Mouse (Mus musculus): Measurements from ENCODE around the gene Cpne6.
A peak's percentile ranks its signal among the peaks of the same experiment; 100 is the strongest.

DNA sequence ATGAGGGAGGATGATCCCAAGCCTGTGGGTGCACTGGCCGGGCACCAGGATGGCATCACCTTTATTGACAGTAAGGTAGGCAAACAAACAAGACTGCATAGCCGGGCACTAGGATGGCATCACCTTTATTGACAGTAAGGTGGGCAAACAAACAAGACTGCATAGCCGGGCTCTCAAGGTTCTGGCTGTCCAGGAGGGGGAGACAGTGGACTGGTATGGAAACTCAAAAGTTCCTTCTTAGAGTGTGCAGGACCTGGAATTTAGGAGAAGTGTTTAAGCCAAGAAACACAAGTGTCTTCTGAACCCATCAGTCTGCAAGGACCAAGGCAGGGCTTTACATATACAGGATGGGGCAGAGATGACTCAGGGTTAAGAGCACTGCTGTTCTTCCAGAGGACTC lies 55.5 kb downstream of the Cpne6 start:
- TF ChIP-seq ZC3H11A (IDR thresholded peaks at IDR 0.05; ENCODE audit: low read depth, low read length): peak; percentile 30; the same call in 1 of the 2 replicates
- TF ChIP-seq MYC (IDR thresholded peaks at IDR 0.05; ENCODE audit: low read depth, low read length): no peak
- no peak for TF ChIP-seq GATA1 (IDR thresholded peaks at IDR 0.05; ENCODE audit: low read depth, low read length)
- no peak for TF ChIP-seq EP300 (IDR thresholded peaks at IDR 0.05; ENCODE audit: low read depth in 1 of 2, low read length in 2 of 2)
- TF ChIP-seq TBP (IDR thresholded peaks at IDR 0.05; ENCODE audit: low read depth, low read length): no peak
- no peak for TF ChIP-seq SIN3A (IDR thresholded peaks at IDR 0.05; ENCODE audit: low read length)
